Mouse (Mus musculus): Measurements from ENCODE around the gene Slc26a6. TPM values are rescaled to one million over a fixed set of nuclear protein-coding genes. Genes with fewer than 3 reads are reported as not detected.

Gene Slc26a6
- polyA plus RNA-seq, 1 experiment: 33.9 TPM

DNA sequence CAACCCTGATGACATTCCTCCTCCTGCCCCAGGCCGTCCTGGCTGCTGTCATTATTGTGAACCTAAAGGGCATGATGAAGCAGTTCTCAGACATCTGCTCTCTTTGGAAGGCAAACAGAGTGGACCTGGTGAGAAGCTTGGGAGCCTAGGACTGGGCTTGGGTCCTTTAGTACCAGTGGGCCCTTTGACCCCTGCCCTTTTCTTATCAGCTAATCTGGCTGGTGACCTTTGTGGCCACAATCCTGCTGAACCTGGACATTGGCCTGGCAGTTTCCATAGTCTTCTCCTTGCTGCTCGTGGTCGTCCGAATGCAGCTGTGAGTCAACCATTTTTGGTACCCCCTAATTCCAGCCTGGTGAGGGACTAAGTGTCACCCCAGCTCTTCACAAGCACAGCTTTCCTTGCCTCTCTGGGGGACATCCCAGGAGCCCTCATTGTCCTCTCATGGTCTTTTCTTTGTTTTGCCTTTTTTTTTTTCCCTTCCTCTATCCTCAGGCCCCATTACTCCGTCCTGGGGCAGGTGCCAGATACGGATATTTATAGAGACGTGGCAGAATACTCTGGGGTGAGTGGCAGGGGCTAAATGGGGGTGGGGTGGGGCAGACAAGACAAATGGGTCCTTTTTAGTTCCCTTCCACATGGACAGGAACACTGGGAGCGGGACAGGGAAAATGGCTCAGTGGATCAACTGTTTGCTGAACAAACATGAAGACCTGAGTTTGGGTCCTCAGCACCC lies 5.9 kb downstream of the Slc26a6 start:
- no peak for DNase-seq
- Histone ChIP-seq H3K27ac (ENCODE audit: insufficient read depth, low read depth, low read length) (no peak overlapping the region), H3K36me3 (ENCODE audit: control insufficient read depth, insufficient read depth, low read length) (no peaks in the 10 kb centered on the region), H3K4me1 (ENCODE audit: control insufficient read depth, insufficient read depth, low read length) (no peaks in the 10 kb centered on the region), H3K4me3 (ENCODE audit: insufficient read depth, low read depth, low read length) (no peak overlapping the region), H3K27me3 (replicated peaks; ENCODE audit: control insufficient read depth, insufficient read depth, low read length) (no peaks in the 10 kb centered on the region)
- 84% methylated on average over 8 of the region's 8 CpGs for WGBS
- no peak for TF ChIP-seq POLR2A (IDR thresholded peaks at IDR 0.05; ENCODE audit: low read depth, low read length)
- TF ChIP-seq CTCF (conservative IDR thresholded peaks at IDR 0.05; ENCODE audit: insufficient read depth, insufficient read length, low read depth, low read length): no peak

DNA sequence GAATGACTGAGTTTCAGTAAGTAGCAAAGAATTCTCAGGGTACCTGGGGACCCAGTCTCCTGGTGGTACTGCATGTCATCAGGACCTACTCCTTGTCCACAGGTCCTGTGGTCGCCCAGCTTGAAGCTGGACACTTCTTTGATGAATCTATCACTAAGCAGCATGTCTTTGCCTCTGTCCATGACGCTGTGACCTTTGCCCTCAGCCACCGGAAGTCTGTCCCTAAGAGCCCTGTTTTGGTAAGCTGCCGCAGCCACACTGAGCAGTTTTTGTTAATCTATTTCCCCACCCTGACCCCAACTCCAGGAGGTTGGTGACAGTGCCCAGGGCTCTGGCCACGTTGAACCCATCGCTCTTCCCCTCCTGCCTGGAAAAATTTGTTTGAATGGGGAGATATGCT lies 59.2 kb downstream of the Slc26a6 start:
- TF ChIP-seq CTCF (conservative IDR thresholded peaks at IDR 0.05; ENCODE audit: insufficient read depth, insufficient read length, low read depth, low read length) (no peak), POLR2A (IDR thresholded peaks at IDR 0.05; ENCODE audit: low read depth, low read length) (no peak)
- 60% methylated on average over 6 of the region's 6 CpGs for WGBS

DNA sequence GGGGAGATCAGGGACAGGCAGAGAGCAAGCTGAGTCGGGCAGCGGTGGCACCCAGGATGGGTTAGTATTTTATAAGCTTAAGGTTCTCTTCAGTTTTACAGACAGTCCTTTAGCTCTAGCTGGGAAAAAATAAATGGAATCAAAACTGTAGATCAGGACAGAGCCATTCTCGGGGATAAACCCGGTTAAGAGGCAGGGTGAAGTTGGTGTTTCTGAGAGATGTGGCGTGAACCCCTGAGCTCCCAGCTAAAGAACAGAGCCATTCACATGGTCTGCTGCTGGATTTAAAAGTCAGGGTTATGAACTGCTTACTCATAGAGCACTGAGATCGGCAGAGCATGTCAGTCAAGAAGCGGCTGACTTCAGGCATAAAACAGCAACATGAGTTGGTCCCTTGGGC lies 60.1 kb downstream of the Slc26a6 start:
- TF ChIP-seq CTCF (conservative IDR thresholded peaks at IDR 0.05; ENCODE audit: insufficient read depth, insufficient read length, low read depth, low read length) (no peak), POLR2A (IDR thresholded peaks at IDR 0.05; ENCODE audit: low read depth, low read length) (no peak)
- H3K27ac ChIP-seq (ENCODE audit: insufficient read depth, low read depth, low read length): no peak overlapping the region
- WGBS: 71% methylated on average over 7 of the region's 7 CpGs
- H3K4me1 ChIP-seq (ENCODE audit: control insufficient read depth, insufficient read depth, low read length): no peaks in the 10 kb centered on the region; the same call in 1 of the 2 replicates
- H3K4me3 ChIP-seq (ENCODE audit: insufficient read depth, low read depth, low read length): no peak overlapping the region
- no peak for DNase-seq
- H3K36me3 ChIP-seq (ENCODE audit: control insufficient read depth, insufficient read depth, low read length): no peaks in the 10 kb centered on the region
- H3K27me3 ChIP-seq (replicated peaks; ENCODE audit: control insufficient read depth, insufficient read depth, low read length): no peaks in the 10 kb centered on the region

More for the DNA sequence above, 59.2 kb downstream of the Slc26a6 start:
- H3K4me1 ChIP-seq (ENCODE audit: control insufficient read depth, insufficient read depth, low read length): no peaks in the 10 kb centered on the region; the same call in 1 of the 2 replicates
- DNase-seq: peak; percentile 49
- H3K27me3 ChIP-seq (replicated peaks; ENCODE audit: control insufficient read depth, insufficient read depth, low read length): no peaks in the 10 kb centered on the region
- H3K36me3 ChIP-seq (ENCODE audit: control insufficient read depth, insufficient read depth, low read length): no peaks in the 10 kb centered on the region
- no peak overlapping the region for H3K4me3 ChIP-seq (ENCODE audit: insufficient read depth, low read depth, low read length)
- no peak overlapping the region for H3K27ac ChIP-seq (ENCODE audit: insufficient read depth, low read depth, low read length)

DNA sequence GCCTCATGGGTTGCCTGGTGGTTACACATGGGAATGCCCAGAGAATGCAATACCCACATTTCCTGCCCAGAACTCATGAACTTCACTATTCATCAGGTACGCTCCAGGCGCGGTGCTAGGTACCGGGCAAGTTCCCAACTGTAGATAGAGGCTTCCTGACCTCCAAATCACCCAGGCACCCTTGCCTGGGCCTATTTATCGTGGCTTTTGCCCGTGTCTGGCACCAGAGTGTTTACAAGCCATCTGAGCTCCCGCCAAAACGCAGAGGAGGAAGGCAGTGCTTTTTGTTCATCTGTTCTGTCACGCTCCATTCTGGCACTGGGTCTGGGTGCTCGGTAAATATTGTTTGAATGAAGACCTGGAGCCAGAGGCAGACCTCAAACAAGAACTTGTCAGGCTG lies 60.5 kb downstream of the Slc26a6 start:
- Histone ChIP-seq H3K27ac (ENCODE audit: insufficient read depth, low read depth, low read length) (no peak overlapping the region), H3K4me3 (ENCODE audit: insufficient read depth, low read depth, low read length) (no peak overlapping the region), H3K4me1 (ENCODE audit: control insufficient read depth, insufficient read depth, low read length) (no peaks in the 10 kb centered on the region; the same call in 1 of the 2 replicates), H3K27me3 (replicated peaks; ENCODE audit: control insufficient read depth, insufficient read depth, low read length) (no peaks in the 10 kb centered on the region), H3K36me3 (ENCODE audit: control insufficient read depth, insufficient read depth, low read length) (no peaks in the 10 kb centered on the region)
- TF ChIP-seq POLR2A (IDR thresholded peaks at IDR 0.05; ENCODE audit: low read depth, low read length) (no peak), CTCF (conservative IDR thresholded peaks at IDR 0.05; ENCODE audit: insufficient read depth, insufficient read length, low read depth, low read length) (no peak)
- 88% methylated on average over 10 of the region's 10 CpGs for WGBS
- no peak for DNase-seq

DNA sequence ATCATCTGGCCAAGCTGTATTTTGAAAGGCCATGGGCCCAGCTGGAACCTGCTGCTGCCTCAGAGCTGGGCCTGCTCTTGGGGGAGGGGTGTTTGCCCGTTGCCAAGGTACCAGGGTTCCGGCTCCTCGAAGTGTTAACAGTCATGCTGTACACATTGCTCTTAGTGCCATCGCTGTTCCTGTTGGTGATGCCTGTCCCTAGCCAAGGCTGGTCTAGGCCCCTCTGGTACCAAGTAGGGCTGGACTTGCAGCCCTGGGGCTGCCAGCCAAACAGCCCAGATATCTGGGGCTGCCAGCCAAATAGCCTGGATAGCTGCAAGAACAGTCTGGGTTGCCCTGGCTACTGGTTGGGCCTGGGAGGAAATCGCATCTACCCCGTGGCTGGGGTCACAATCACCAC lies 61.4 kb downstream of the Slc26a6 start, which contains the start of gene Tmem89:
Tmem89 (plus strand) TSS at position 129 of the 400 bp plus-strand sequence.
- TF ChIP-seq POLR2A (IDR thresholded peaks at IDR 0.05; ENCODE audit: low read depth, low read length) (no peak), CTCF (conservative IDR thresholded peaks at IDR 0.05; ENCODE audit: insufficient read depth, insufficient read length, low read depth, low read length) (no peak)
- 79% methylated on average over 6 of the region's 6 CpGs for WGBS
- H3K27ac ChIP-seq (ENCODE audit: insufficient read depth, low read depth, low read length): no peak within 1 kb of the TSS
- no peaks in the 10 kb centered on the region for H3K27me3 ChIP-seq (replicated peaks; ENCODE audit: control insufficient read depth, insufficient read depth, low read length)
- no peaks in the 10 kb centered on the region for H3K36me3 ChIP-seq (ENCODE audit: control insufficient read depth, insufficient read depth, low read length)
- no peak for DNase-seq
- H3K4me1 ChIP-seq (ENCODE audit: control insufficient read depth, insufficient read depth, low read length): no peaks in the 10 kb centered on the region; the same call in 1 of the 2 replicates
- no peak within 1 kb of the TSS for H3K4me3 ChIP-seq (ENCODE audit: insufficient read depth, low read depth, low read length)

DNA sequence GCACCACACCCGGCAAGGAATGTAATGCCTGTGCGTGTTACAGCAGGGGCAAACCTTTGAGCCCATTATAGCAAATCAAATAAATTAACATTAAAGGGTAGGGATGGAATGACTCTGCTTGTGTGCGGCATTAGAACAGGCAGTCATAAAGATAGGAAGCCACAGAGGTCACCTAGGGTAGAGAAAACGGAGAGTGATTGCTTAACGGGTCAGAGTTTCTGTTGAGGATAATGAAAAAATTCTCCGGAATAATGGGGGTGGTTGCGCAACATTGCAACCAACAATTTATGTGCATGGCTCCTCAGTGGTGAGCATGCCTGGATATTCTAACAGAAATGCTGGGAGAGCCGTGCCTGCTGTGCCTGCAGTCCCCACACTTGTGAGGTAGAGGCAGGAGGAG lies 72.8 kb downstream of the Slc26a6 start:
- Histone ChIP-seq H3K27ac (ENCODE audit: insufficient read depth, low read depth, low read length) (no peak overlapping the region), H3K27me3 (replicated peaks; ENCODE audit: control insufficient read depth, insufficient read depth, low read length) (no peaks in the 10 kb centered on the region), H3K36me3 (ENCODE audit: control insufficient read depth, insufficient read depth, low read length) (no peaks in the 10 kb centered on the region), H3K4me3 (ENCODE audit: insufficient read depth, low read depth, low read length) (no peak overlapping the region), H3K4me1 (ENCODE audit: control insufficient read depth, insufficient read depth, low read length) (no peaks in the 10 kb centered on the region)
- 49% methylated on average over 8 of the region's 8 CpGs for WGBS
- TF ChIP-seq CTCF (conservative IDR thresholded peaks at IDR 0.05; ENCODE audit: insufficient read depth, insufficient read length, low read depth, low read length) (no peak), POLR2A (IDR thresholded peaks at IDR 0.05; ENCODE audit: low read depth, low read length) (no peak)
- peak; percentile 73 for DNase-seq

DNA sequence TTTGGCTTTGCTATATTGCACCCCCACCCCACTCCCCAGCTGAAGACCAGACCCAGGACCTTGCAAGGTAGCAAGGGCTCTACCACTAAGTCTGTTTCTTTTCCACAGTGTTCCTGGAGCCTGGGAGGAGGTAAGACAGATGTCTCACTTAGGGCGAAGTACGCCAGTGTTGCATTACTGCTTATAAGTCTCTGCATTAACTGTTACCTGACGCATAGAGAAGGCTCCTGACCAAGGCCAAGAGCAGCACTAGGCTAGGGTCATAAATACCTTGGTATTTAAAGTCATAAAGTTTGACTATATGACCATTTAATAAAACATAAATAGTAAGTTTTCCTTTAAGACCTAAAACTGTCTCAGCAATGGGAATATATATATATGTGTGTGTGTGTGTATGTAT lies 75.3 kb downstream of the Slc26a6 start:
- Histone ChIP-seq H3K4me1 (ENCODE audit: control insufficient read depth, insufficient read depth, low read length) (no peaks in the 10 kb centered on the region), H3K4me3 (ENCODE audit: insufficient read depth, low read depth, low read length) (no peak overlapping the region), H3K27ac (ENCODE audit: insufficient read depth, low read depth, low read length) (no peak overlapping the region), H3K27me3 (replicated peaks; ENCODE audit: control insufficient read depth, insufficient read depth, low read length) (no peaks in the 10 kb centered on the region), H3K36me3 (ENCODE audit: control insufficient read depth, insufficient read depth, low read length) (no peaks in the 10 kb centered on the region)
- DNase-seq: no peak
- TF ChIP-seq POLR2A (IDR thresholded peaks at IDR 0.05; ENCODE audit: low read depth, low read length): no peak
- no peak for TF ChIP-seq CTCF (conservative IDR thresholded peaks at IDR 0.05; ENCODE audit: insufficient read depth, insufficient read length, low read depth, low read length)
- 89% methylated on average over 3 of the region's 3 CpGs for WGBS
